Mouse (Mus musculus): ENCODE measurements around the gene Srd5a3.

The Srd5a3 gene

GRCm38 (mm10) chr5:76153430-76153829, 13.4 kb downstream of the Srd5a3 start:
- no peak for DNase-seq

- DNase-seq = no peak
Observed at GRCm38 (mm10) chr5:76154434-76155165, 14.5 kb downstream of the Srd5a3 start.

DNA sequence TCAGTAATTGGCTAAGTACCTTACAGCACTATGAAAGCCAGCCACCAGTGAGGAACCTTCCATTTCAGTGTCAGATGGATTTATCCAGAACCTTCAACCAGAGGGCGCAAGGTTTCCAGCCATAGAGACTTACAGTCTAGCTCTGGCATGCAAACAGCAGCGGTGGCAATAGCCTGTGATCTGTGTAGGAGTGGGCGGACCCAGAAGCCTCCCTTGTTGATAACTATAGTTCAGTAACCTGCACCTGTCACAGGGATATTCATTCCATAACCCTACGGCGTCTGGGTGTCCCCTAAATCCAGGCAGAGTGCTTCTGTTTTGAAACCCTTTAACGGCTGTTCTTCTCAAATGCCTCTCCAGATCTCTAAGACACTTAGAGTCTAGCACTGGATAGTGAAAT, 19.5 kb downstream of the Srd5a3 start:
- DNase-seq = no peak

GRCm38 (mm10) chr5:76160086-76160485, 20.0 kb downstream of the Srd5a3 start:
- no peak for DNase-seq

- DNase-seq = no peak
Observed at GRCm38 (mm10) chr5:76161491-76161890, 21.4 kb downstream of the Srd5a3 start.

DNA sequence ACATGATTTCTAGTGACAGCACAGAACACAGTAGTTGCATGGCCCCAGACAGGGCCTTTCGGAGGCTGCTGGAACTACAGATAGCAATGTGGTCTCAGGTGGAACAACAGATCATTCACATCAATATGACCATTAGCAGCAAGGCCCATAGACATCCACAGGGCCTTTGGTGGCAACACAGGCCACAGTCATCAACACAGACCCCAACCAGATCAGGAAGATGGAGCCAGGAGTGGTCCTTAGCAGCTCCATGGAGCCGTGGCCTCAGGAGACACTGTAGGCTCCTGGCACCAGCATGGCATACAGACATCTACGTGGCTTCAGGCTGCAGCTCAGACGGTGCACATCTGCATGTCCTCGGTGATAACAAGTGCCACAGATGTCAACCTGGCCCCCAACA, 22.9 kb downstream of the Srd5a3 start:
- DNase-seq = no peak

DNA sequence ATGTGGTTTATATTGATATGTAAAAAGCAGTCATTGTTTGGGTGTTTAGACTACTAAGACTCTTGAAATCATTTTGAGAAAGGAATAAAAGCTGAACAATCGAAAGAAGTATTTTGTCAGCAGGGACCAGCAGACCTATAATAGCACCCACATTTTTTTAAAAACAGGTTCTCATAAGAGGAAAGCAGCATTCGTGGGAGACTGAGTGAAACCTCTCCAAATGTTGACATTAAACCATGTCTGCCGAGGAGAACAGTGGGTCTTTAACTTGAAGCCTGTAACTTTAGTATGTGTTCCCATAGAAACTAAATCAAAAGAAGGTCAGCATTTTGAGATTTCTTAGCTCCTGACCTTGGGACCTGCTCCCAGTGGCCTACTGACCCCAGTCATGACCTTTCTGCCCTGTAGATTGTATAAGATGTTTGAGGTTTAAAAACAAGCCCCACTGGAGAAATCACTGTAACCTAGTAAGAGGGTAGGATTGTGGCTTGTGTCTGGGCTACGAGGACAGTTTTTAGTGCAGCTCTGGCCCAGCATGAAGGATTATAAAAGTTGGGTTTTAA, 23.8 kb downstream of the Srd5a3 start:
- DNase-seq = no peak

DNA sequence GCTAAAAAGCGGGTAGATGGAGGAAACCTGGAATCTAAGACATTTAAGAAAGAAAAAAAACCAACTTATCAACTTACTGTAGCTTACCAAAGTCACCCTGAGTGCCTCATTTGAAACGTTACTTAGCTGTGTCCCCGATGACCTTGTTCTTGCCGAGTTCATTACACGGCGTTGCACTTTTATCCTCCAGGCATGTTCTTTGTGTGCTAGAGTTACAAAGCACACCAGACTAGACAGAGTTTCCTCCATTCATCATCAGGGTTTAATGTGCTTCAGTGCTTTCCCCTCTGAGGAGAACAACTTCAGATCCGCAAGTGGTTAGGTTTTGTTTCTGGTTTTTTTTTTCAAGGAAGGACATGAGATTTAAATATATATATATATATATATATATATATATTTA, 24.8 kb downstream of the Srd5a3 start:
- DNase-seq = no peak

- DNase-seq = no peak
Observed at GRCm38 (mm10) chr5:76170522-76170921, 30.5 kb downstream of the Srd5a3 start.

DNA sequence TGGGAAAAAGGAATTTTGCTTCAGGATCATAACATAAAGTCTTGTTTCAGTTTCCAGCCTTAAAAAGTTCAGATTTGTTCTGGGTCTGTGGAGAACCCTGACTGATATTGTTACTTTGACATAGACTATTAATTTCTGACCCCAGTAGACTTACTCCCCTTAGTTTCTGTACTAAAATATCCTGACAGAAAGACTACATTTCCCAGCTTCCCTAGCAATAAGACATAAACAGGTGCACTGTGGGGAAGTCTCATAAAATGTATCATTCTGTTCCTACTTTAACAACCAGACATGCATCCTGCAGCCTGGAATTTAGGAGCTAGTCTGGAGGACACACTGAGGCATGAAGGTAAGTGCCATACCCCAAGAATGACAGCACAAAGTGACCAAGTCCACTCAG, 31.0 kb downstream of the Srd5a3 start:
- DNase-seq = no peak

DNA sequence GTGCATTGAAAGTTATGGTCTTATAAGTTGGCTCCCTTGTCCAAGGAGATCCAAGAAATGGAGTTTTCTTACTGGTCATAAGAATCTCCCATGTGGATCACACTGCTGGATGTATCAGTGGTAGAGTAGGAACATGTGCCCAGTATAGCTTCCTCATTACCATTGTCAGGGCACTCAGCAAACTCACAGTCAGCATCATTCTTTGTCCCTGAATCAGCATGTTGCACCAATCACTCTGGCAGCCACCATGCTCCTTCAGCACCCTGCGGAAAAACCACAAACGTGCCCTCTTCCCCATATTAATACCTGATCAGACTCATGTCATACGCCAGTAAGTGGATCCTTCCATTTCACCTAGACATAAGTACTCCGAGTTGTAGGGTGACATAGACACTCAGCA, 35.0 kb downstream of the Srd5a3 start:
- DNase-seq = no peak

- DNase-seq = no peak
Observed at GRCm38 (mm10) chr5:76176411-76176810, 36.3 kb downstream of the Srd5a3 start.

DNA sequence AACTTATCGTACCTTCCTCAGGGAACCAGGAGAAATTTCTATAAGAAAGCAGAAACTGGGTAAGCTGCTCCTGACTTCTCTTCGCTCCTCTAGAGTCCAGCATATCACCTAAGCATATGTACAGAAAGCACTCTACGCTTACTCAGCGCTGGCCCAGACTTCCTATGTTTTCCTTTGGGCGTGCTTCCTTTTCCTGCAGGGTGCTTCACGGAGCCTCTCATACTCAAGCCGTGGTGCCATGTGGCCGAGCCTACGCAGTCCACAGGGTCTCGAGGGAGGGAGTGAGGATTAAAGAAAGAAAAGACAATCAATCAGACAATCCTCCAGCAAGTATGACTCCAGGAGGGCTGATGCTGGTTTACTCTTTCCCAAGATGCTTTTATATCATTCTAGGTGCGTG, 36.8 kb downstream of the Srd5a3 start:
- DNase-seq = peak in 1 of 2 experiments; percentile 32

GRCm38 (mm10) chr5:76177664-76178063, 37.6 kb downstream of the Srd5a3 start:
- DNase-seq = no peak

DNA sequence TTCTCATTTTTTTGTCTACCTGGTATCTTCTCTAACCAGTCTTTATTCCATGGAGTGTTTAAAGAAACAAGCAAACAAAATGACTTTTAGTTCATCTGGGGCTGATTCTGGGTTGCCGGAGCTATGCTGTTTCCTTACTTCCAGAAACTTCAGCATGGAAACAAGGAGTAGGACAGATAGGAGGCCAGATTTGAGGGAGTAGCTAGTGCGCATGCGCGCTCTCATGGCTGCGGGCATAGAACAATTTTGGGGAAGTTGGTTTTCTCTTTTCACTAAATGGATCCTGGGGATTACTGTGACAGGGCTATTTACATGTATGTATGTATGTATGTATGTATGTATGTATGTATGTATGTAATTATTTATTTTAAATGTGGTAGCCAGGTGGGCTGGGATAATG, 39.1 kb downstream of the Srd5a3 start:
- DNase-seq = no peak

- no peak for DNase-seq
Observed at GRCm38 (mm10) chr5:76179791-76180190, 39.7 kb downstream of the Srd5a3 start.

DNA sequence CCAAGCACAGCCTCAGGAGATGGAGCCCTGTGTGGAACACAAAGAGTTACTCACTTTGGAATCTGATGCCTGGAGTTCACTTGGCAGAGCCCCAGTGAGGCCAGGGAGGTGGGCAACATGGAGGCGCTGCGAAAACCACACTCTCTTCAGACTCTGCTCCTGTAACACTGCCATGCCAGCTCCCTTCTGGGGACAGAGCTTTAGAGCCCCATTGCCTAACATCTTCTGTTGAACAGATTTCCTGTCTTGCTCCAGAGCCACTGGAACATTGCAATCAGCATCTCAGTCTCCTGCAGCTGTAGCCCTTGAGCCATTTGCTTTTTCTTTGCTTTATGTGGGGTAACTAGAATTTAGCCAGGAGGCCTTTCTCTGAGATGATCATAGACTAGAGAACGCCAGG, 42.3 kb downstream of the Srd5a3 start:
- peak in 1 of 2 experiments; percentile 25 for DNase-seq

DNA sequence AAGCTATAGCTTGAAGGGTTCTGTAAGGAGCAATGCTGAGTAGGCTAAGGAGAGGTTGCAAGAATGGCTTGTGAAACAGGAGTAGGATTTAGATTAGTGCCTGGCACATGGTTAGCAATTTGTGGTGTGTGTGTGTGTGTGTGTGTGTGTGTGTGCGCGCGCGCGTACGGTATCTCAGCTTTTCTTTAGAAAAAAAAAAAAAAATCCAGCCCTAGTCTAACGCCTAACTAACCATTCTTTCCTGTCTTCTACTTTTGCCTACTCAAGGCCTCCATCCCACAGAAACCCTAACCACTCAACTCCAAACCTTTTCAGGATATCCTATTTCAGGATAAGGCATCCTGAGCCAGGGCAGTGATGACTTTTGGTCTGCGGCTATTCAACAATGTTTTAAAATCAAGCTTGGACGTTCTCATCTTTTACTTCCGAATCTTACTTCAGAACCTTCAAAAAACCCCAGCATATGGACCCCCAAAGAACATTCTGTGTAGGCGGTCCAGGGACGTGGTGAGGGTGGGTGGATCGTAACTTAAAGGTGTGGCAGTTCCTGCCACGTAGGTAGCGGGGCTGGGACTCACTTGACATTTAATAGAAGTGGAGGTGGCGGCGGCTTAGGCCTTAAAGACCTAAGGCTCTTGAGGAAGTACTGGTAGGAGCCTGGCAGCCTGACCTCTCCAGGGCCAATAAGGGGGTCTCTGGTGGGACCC, 43.1 kb downstream of the Srd5a3 start:
- DNase-seq = no peak

GRCm38 (mm10) chr5:76183750-76184261, 43.7 kb downstream of the Srd5a3 start, which contains the start of gene Tmem165:
Tmem165 (plus strand) TSS chr5:76183880.
- peak; percentile 96 for DNase-seq

- peak; percentile 84 to 89 for DNase-seq
Observed at GRCm38 (mm10) chr5:76184286-76185080, 44.4 kb downstream of the Srd5a3 start.

DNA sequence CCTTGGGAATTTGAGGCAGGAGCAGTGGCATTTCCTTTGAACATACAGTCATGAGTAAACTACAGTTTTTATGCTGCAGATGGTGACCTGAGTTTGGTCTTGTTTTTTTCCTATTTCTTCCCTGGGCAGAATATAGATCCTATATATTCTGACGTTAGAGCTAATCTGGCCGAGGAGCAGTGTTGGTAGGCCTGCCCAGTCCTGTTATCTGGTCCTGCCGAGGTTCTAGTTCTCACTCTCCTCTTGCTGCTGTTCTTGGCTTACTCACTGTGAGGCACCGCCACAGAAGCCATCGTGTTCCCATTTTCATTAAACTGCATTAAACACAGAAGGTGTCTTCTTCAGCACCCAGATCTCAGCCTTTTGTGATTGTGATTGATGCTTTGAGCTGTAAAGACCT, 47.8 kb downstream of the Srd5a3 start:
- no peak for DNase-seq

DNA sequence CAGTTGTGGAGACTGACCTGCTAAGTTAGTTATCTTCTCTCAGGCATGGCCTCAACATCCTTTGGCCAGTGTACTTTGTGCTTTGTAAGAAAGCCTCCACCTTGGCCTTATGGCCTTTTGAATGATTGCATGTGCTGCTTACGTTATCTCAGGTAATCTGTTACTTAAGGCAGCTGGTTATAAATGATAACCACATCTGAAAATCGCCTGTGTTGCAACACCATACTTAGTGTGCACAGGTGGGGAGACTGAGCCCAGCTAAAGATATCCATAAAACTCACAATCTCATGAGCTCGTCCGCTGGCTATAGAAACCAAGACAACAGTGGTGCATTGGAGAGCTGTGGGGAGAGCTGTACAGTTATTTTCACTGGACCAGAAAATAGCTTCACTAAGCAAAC, 50.5 kb downstream of the Srd5a3 start:
- DNase-seq = no peak

- no peak for DNase-seq
Observed at GRCm38 (mm10) chr5:76193075-76193474, 53.0 kb downstream of the Srd5a3 start.

Measured in lung, postnatal 4 days (tissue).